Mouse (Mus musculus) embryonic facial prominence, embryonic 10.5 days (tissue): ENCODE data around the gene Nln. TPM values are rescaled to one million over a fixed set of nuclear protein-coding genes. Genes with fewer than 3 reads are reported as not detected.
A peak's percentile ranks its signal among the peaks of the same experiment; 100 is the strongest.

Experiments used
- DNase-seq: peaks from one replicate; pipeline ENCODE4 v3.0.0-alpha.2; 2017; ENCODE audit warnings: low spot score
- H3K27ac ChIP-seq: fragments of 300-500 bp; sonication (generic); replicated peaks from 2 replicates; pipeline ENCODE4 v1.5.1; 2016; ENCODE audit warnings: mild to moderate bottlenecking
- H3K27me3 ChIP-seq: fragments of 300-500 bp; sonication (generic); replicated peaks from 2 replicates; pipeline ENCODE4 v1.6.1; 2016; ENCODE audit warnings: low read depth, mild to moderate bottlenecking; ENCODE audit not compliant: poor library complexity, severe bottlenecking
- H3K36me3 ChIP-seq: fragments of 300-500 bp; sonication (generic); replicated peaks from 2 replicates; pipeline ENCODE4 v1.6.1; 2016; ENCODE audit warnings: mild to moderate bottlenecking, moderate library complexity
- H3K4me1 ChIP-seq: fragments of 300-500 bp; sonication (generic); 2 replicates; pipeline ENCODE4 v1.6.1; 2016
- H3K4me3 ChIP-seq: fragments of 300-500 bp; sonication (generic); 2 replicates; pipeline ENCODE4 v1.5.1; 2016; ENCODE audit warnings: mild to moderate bottlenecking, moderate library complexity
- H3K9me3 ChIP-seq: fragments of 300-500 bp; sonication (generic); 2 replicates; pipeline ENCODE4 v1.6.1; 2016; ENCODE audit warnings: mild to moderate bottlenecking
- WGBS: fragments of 180-500 bp; shearing (Covaris S2); methylation state at CpG from one replicate; pipeline ENCODE4 v1.1.7; 2016; 5-methylcytosine and 5-hydroxymethylcytosine counted together
- polyA plus RNA-seq: library from polyadenylated mRNA; unstranded; fragments of >200 nt; fragmentation: Nextera tagmentation; extraction: Ambion mirVana; gene quantifications from 2 replicates; pipeline ENCODE4 v1.2.1, GENCODE M21; 2016

The Nln gene
- polyA plus RNA-seq, 1 experiment from 2014 or later, result 20.2 TPM

- Histone ChIP-seq H3K36me3 (peaks cover 12% of the 10 kb centered on the region), H3K27me3 (no peaks in the 10 kb centered on the region), H3K4me1 (peaks cover 18% of the 10 kb centered on the region), H3K9me3 (no peaks in the 10 kb centered on the region), H3K27ac (no peak overlapping the region), H3K4me3 (no peak overlapping the region)
- 94% methylated on average over 4 of the region's 4 CpGs for WGBS
- no peak for DNase-seq
Measured at GRCm38 (mm10) chr13:104113782-104114181, 4.4 kb upstream of the Nln start.

GRCm38 (mm10) chr13:104112266-104112900 is 3.0 kb upstream of the Nln start:
- Histone ChIP-seq H3K27me3 (no peaks in the 10 kb centered on the region), H3K4me3 (no peak overlapping the region), H3K36me3 (peaks cover 7% of the 10 kb centered on the region; the same call in 1 of the 2 replicates), H3K27ac (no peak overlapping the region), H3K9me3 (no peaks in the 10 kb centered on the region), H3K4me1 (peaks cover 22% of the 10 kb centered on the region)
- DNase-seq, result no peak
- WGBS, result 36% methylated on average over 12 of the region's 12 CpGs

GRCm38 (mm10) chr13:104110526-104110925 is 1.1 kb upstream of the Nln start:
- WGBS, result 55% methylated on average over 7 of the region's 7 CpGs
- H3K4me1 ChIP-seq, result peaks cover 22% of the 10 kb centered on the region
- H3K27me3 ChIP-seq, result no peaks in the 10 kb centered on the region
- H3K36me3 ChIP-seq, result peaks cover 1% of the 10 kb centered on the region; the same call in 1 of the 2 replicates
- H3K4me3 ChIP-seq, result peak overlapping the region; percentile 88
- H3K27ac ChIP-seq, result no peak overlapping the region
- no peaks in the 10 kb centered on the region for H3K9me3 ChIP-seq
- no peak for DNase-seq

- H3K27me3 ChIP-seq, result no peaks in the 10 kb centered on the region
- WGBS, result 2% methylated on average over 38 of the region's 38 CpGs
- no peaks in the 10 kb centered on the region for H3K9me3 ChIP-seq
- peak overlapping the region; percentile 88 for H3K4me3 ChIP-seq
- peaks cover 22% of the 10 kb centered on the region for H3K4me1 ChIP-seq
- H3K36me3 ChIP-seq, result no peaks in the 10 kb centered on the region; the same call in 1 of the 2 replicates
- no peak for DNase-seq
- H3K27ac ChIP-seq, result peak overlapping the region; percentile 89
Measured at GRCm38 (mm10) chr13:104109816-104110521, 555 bp upstream of the Nln start.

- WGBS, result 2% methylated on average over 24 of the region's 24 CpGs
- no peak for DNase-seq
- peaks cover 7% of the 10 kb centered on the region; the same call in 1 of the 2 replicates for H3K9me3 ChIP-seq
- peaks cover 22% of the 10 kb centered on the region for H3K4me1 ChIP-seq
- peak overlapping the region; percentile 88 for H3K4me3 ChIP-seq
- peaks cover 12% of the 10 kb centered on the region for H3K36me3 ChIP-seq
- H3K27me3 ChIP-seq, result no peaks in the 10 kb centered on the region
- H3K27ac ChIP-seq, result peak overlapping the region; percentile 89
Measured at GRCm38 (mm10) chr13:104108651-104109287, 645 bp downstream of the Nln start.

- H3K4me1 ChIP-seq, result no peaks in the 10 kb centered on the region
- H3K27me3 ChIP-seq, result no peaks in the 10 kb centered on the region
- no peak overlapping the region for H3K27ac ChIP-seq
- DNase-seq, result no peak
- 88% methylated on average over 5 of the region's 5 CpGs for WGBS
- H3K36me3 ChIP-seq, result peaks cover 13% of the 10 kb centered on the region
- H3K9me3 ChIP-seq, result peaks cover 7% of the 10 kb centered on the region; the same call in 1 of the 2 replicates
- no peak overlapping the region for H3K4me3 ChIP-seq
Measured at GRCm38 (mm10) chr13:104101606-104102235, 7.7 kb downstream of the Nln start.

GRCm38 (mm10) chr13:104100416-104100815 is 9.0 kb downstream of the Nln start:
- H3K27ac ChIP-seq, result no peak overlapping the region
- H3K4me3 ChIP-seq, result no peak overlapping the region
- 88% methylated on average over 4 of the region's 4 CpGs for WGBS
- DNase-seq, result no peak
- H3K27me3 ChIP-seq, result no peaks in the 10 kb centered on the region
- peaks cover 13% of the 10 kb centered on the region for H3K36me3 ChIP-seq
- H3K4me1 ChIP-seq, result no peaks in the 10 kb centered on the region
- peaks cover 7% of the 10 kb centered on the region; the same call in 1 of the 2 replicates for H3K9me3 ChIP-seq

GRCm38 (mm10) chr13:104097190-104097589 is 12.2 kb downstream of the Nln start:
- 0 out of 2 replicates have a peak, but pooled peaks cover 6% of the 10 kb centered on the region for H3K4me1 ChIP-seq
- H3K27ac ChIP-seq, result no peak overlapping the region
- no peaks in the 10 kb centered on the region; the same call in 1 of the 2 replicates for H3K36me3 ChIP-seq
- DNase-seq, result no peak
- H3K9me3 ChIP-seq, result no peaks in the 10 kb centered on the region
- H3K27me3 ChIP-seq, result no peaks in the 10 kb centered on the region
- H3K4me3 ChIP-seq, result no peak overlapping the region
- WGBS, result 95% methylated on average over 7 of the region's 7 CpGs

GRCm38 (mm10) chr13:104095955-104096354 is 13.5 kb downstream of the Nln start:
- 66% methylated on average over 7 of the region's 7 CpGs for WGBS
- Histone ChIP-seq H3K27me3 (no peaks in the 10 kb centered on the region), H3K27ac (no peak overlapping the region), H3K36me3 (no peaks in the 10 kb centered on the region; the same call in 1 of the 2 replicates), H3K4me3 (no peak overlapping the region), H3K9me3 (no peaks in the 10 kb centered on the region), H3K4me1 (0 out of 2 replicates have a peak, but pooled peaks cover 6% of the 10 kb centered on the region)
- DNase-seq, result no peak

GRCm38 (mm10) chr13:104094531-104095385 is 14.7 kb downstream of the Nln start:
- 0 out of 2 replicates have a peak, but pooled peaks cover 6% of the 10 kb centered on the region for H3K4me1 ChIP-seq
- no peak overlapping the region for H3K4me3 ChIP-seq
- no peak overlapping the region for H3K27ac ChIP-seq
- DNase-seq, result no peak
- WGBS, result 84% methylated on average over 11 of the region's 11 CpGs
- H3K27me3 ChIP-seq, result no peaks in the 10 kb centered on the region
- H3K36me3 ChIP-seq, result no peaks in the 10 kb centered on the region; the same call in 1 of the 2 replicates
- no peaks in the 10 kb centered on the region for H3K9me3 ChIP-seq

GRCm38 (mm10) chr13:104091734-104092133 is 17.7 kb downstream of the Nln start:
- Histone ChIP-seq H3K36me3 (no peaks in the 10 kb centered on the region; the same call in 1 of the 2 replicates), H3K27me3 (no peaks in the 10 kb centered on the region), H3K4me3 (no peak overlapping the region), H3K9me3 (no peaks in the 10 kb centered on the region), H3K4me1 (0 out of 2 replicates have a peak, but pooled peaks cover 6% of the 10 kb centered on the region), H3K27ac (no peak overlapping the region)
- WGBS, result 32% methylated on average over 1 of the region's 1 CpGs
- no peak for DNase-seq
